20 mouse cellular contexts compared by ENCODE assay signal in genomic region chr10:56660501-56660900, GRCm38 (mm10).
DNase-seq lines count a peak whose midpoint lies in the region; ATAC-seq and TF ChIP-seq lines count a peak whose summit lies in the region.
"Had no signal": no experiment of that assay in that cellular context is flagged by ENCODE, and none has a peak within 500 bp of the region (broad histone marks: within the 10 kb centered on the region; RNA-seq: fewer than 3 reads in every experiment).

No protein-coding gene starts in this region.

- no peak for TF ChIP-seq EP300 in heart, postnatal 0 days (IDR thresholded peaks at IDR 0.05; ENCODE audit: low read depth)

- WGBS in heart, postnatal 0 days, result 32% methylated on average over 4 of the region's 4 CpGs
- 71% methylated on average over 4 of the region's 4 CpGs for WGBS in kidney, adult 2 months

- H3K36me3 ChIP-seq in heart, postnatal 0 days (replicated peaks; ENCODE audit: control insufficient read depth, insufficient read depth, low read length), result no peaks in the 10 kb centered on the region
- no peaks in the 10 kb centered on the region for H3K36me3 ChIP-seq in myocyte (ENCODE audit: control insufficient read depth, insufficient read depth)
- no peaks in the 10 kb centered on the region for H3K36me3 ChIP-seq in kidney, adult 2 months (ENCODE audit: control insufficient read depth, insufficient read depth, low read length)
- H3K36me3 ChIP-seq: forebrain, embryonic 15.5 days; heart, embryonic 13.5 days; hindbrain, embryonic 12.5 days had no signal

- DNase-seq in gastrocnemius, adult 2 months, result no peak
- no peak for DNase-seq in gastrocnemius, postnatal 25 days
- peak; percentile 6 for DNase-seq in heart, postnatal 0 days (ENCODE audit: low spot score)
- no peak for DNase-seq in heart, postnatal 25 days (ENCODE audit: low spot score)
- peak; percentile 40 for DNase-seq in 3T3-L1 (ENCODE audit: low read depth, low spot score)
- no peak for DNase-seq in kidney, adult 2 months
- DNase-seq: adrenal gland, adult 8-10 months; adrenal gland, postnatal 36 days; cerebellum, adult 2 months; cerebellum, postnatal 10 days; gastrocnemius, postnatal 14 days; heart, postnatal 36 days had no signal

- H3K4me3 ChIP-seq in gastrocnemius, adult 2 months, result no peak overlapping the region
- H3K4me3 ChIP-seq in heart, postnatal 0 days (ENCODE audit: low read depth, low read length), result no peak overlapping the region
- no peak overlapping the region for H3K4me3 ChIP-seq in myocyte
- no peak overlapping the region for H3K4me3 ChIP-seq in kidney, adult 2 months (ENCODE audit: insufficient read depth, low read depth, low read length)
- H3K4me3 ChIP-seq: forebrain, embryonic 15.5 days; heart, embryonic 13.5 days; hindbrain, embryonic 12.5 days had no signal

- no peak for TF ChIP-seq POLR2A in myocyte (IDR thresholded peaks at IDR 0.05; ENCODE audit: insufficient read length, low read depth)
- no peak for TF ChIP-seq POLR2A in kidney, adult 2 months (IDR thresholded peaks at IDR 0.05; ENCODE audit: low read depth, low read length)

- H3K27ac ChIP-seq in gastrocnemius, adult 2 months, result 0 out of 2 replicates have a peak overlapping the region, but pooled peaks have one; percentile 35
- H3K27ac ChIP-seq in heart, postnatal 0 days (ENCODE audit: low read depth), result no peak overlapping the region
- H3K27ac ChIP-seq in kidney, adult 2 months (ENCODE audit: insufficient read depth, low read depth, low read length), result no peak overlapping the region
- H3K27ac ChIP-seq: forebrain, embryonic 15.5 days; heart, embryonic 13.5 days; hindbrain, embryonic 12.5 days had no signal

- no peak overlapping the region for H3K4me2 ChIP-seq in heart, postnatal 0 days (ENCODE audit: low read depth, low read length)
- peak overlapping the region; percentile 29 for H3K4me2 ChIP-seq in myocyte (ENCODE audit: low read depth)
- H3K4me2 ChIP-seq: forebrain, embryonic 15.5 days; heart, embryonic 13.5 days; hindbrain, embryonic 12.5 days had no signal

- no peak overlapping the region for H3K9ac ChIP-seq in heart, postnatal 0 days (replicated peaks; ENCODE audit: low read depth, low read length)
- H3K9ac ChIP-seq: forebrain, embryonic 15.5 days; heart, embryonic 13.5 days; hindbrain, embryonic 12.5 days had no signal

- intact Hi-C loops in gastrocnemius, adult 2 months (cut with DNase I), result no loop called here
- intact Hi-C loops in heart, postnatal 25 days (cut with DNase I), result no loop called here

- H3K9me3 ChIP-seq in heart, postnatal 0 days (replicated peaks; ENCODE audit: control insufficient read depth, low read length), result no peaks in the 10 kb centered on the region
- H3K9me3 ChIP-seq: forebrain, embryonic 15.5 days; heart, embryonic 13.5 days; hindbrain, embryonic 12.5 days had no signal

- H3K27me3 ChIP-seq in heart, postnatal 0 days (ENCODE audit: control insufficient read depth, insufficient read depth, low read length), result no peaks in the 10 kb centered on the region
- H3K27me3 ChIP-seq in myocyte (ENCODE audit: control insufficient read depth, insufficient read depth, insufficient read length), result no peaks in the 10 kb centered on the region
- no peaks in the 10 kb centered on the region for H3K27me3 ChIP-seq in kidney, adult 2 months (replicated peaks; ENCODE audit: control insufficient read depth, insufficient read depth, low read length)
- H3K27me3 ChIP-seq: CH12.LX; forebrain, embryonic 15.5 days; heart, embryonic 13.5 days; hindbrain, embryonic 12.5 days had no signal

- no peak overlapping the region for H3ac ChIP-seq in myocyte (ENCODE audit: control insufficient read depth, insufficient read length)

- no peak for TF ChIP-seq CTCF in gastrocnemius, adult 2 months (IDR thresholded peaks at IDR 0.05)
- TF ChIP-seq CTCF in heart, postnatal 0 days (IDR thresholded peaks at IDR 0.05; ENCODE audit: low read depth), result no peak
- no peak for TF ChIP-seq CTCF in kidney, adult 2 months (conservative IDR thresholded peaks at IDR 0.05; ENCODE audit: insufficient read depth, insufficient read length, low read depth, low read length)

- no peak for ATAC-seq in heart, postnatal 0 days (ENCODE audit: insufficient read depth, low read depth)
- ATAC-seq: forebrain, embryonic 15.5 days; hindbrain, embryonic 16.5 days; inflammation-experienced regulatory T-cells, adult 6 months; intestine, postnatal 0 days had no signal

- H3K4me1 ChIP-seq in heart, postnatal 0 days (ENCODE audit: control insufficient read depth, insufficient read depth), result peaks cover 6% of the 10 kb centered on the region; the same call in 1 of the 2 replicates
- no peaks in the 10 kb centered on the region for H3K4me1 ChIP-seq in kidney, adult 2 months (ENCODE audit: control insufficient read depth, insufficient read depth, low read length)
- H3K4me1 ChIP-seq: forebrain, embryonic 15.5 days; hindbrain, embryonic 12.5 days had no signal

- H3K79me2 ChIP-seq in myocyte (ENCODE audit: control insufficient read depth, insufficient read depth), result no peaks in the 10 kb centered on the region

TF ChIP-seq in myocyte, 11 proteins besides CTCF, POLR2A, EP300 and RAD21:
- no peak for TF ChIP-seq REST (IDR thresholded peaks at IDR 0.05; ENCODE audit: insufficient read depth, insufficient read length)
- TF ChIP-seq CEBPB (IDR thresholded peaks at IDR 0.05; ENCODE audit: insufficient read depth, poor library complexity, severe bottlenecking), result no peak
- TF ChIP-seq TCF3 (IDR thresholded peaks at IDR 0.05; ENCODE audit: insufficient read length, low read depth), result no peak
- no peak for TF ChIP-seq USF1 (IDR thresholded peaks at IDR 0.05; ENCODE audit: low read depth)
- TF ChIP-seq TCF12 (IDR thresholded peaks at IDR 0.05; ENCODE audit: insufficient read depth, poor library complexity, severe bottlenecking), result no peak
- no peak for TF ChIP-seq SRF (IDR thresholded peaks at IDR 0.05; ENCODE audit: control insufficient read depth, insufficient read length, low read depth)
- TF ChIP-seq MYOD1 (IDR thresholded peaks at IDR 0.05; ENCODE audit: control insufficient read depth in 1 of 3, insufficient read length in 2 of 3, low read depth in 2 of 3), result no peak
- TF ChIP-seq MYOG (IDR thresholded peaks at IDR 0.05; ENCODE audit: control insufficient read depth in 1 of 3, insufficient read depth in 1 of 3, insufficient read length in 2 of 3, low read depth in 2 of 3), result no peak
- TF ChIP-seq MAX (IDR thresholded peaks at IDR 0.05; ENCODE audit: low read depth), result no peak
- no peak for TF ChIP-seq POLR2AphosphoS2 (IDR thresholded peaks at IDR 0.05; ENCODE audit: insufficient read length, low read depth)
- TF ChIP-seq E2F4 (IDR thresholded peaks at IDR 0.05; ENCODE audit: insufficient read depth), result no peak

Comparison
In these comparisons a context has a peak if more than half of its experiments do, and no peak if none do; other contexts are left out.
1. DNase-seq: peak in heart, postnatal 0 days (single experiment) and 3T3-L1 (single experiment); none in gastrocnemius, adult 2 months (single experiment), gastrocnemius, postnatal 25 days (single experiment), heart, postnatal 25 days (single experiment) and kidney, adult 2 months (single experiment).